Mouse (Mus musculus): Measurements from ENCODE around the gene Tbc1d5.
"Not testable (repeated sequence)": the region's sequence is repeated elsewhere in the genome, so short reads cannot be mapped to it uniquely, and the experiment has no call there.

Gene Tbc1d5

DNA sequence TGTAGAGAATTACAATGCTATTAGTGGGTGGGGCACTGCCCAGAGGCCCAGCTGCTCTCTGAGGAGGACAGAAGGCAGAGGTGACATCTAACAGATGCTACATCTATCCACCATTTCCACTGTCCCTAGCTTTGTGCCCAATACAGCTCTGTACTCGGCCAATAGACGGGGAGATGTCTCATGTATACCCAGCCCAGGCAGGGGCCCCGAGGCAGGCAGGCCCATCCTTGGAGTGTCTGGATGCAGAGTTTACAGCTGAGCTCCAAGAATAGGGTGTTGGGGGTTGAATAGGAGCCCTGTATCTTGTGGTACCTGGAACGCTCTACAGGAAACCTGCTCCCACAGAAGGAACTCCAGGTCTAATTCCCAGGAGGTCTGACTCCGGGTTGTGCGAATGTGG lies 444.4 kb downstream of the Tbc1d5 start:
- no peak for DNase-seq (ENCODE audit: low read depth, low spot score)
- no peaks in the 10 kb centered on the region for H3K36me3 ChIP-seq (ENCODE audit: control insufficient read depth, insufficient read depth, low read length, poor library complexity, severe bottlenecking)
- no peaks in the 10 kb centered on the region for H3K27me3 ChIP-seq (ENCODE audit: control insufficient read depth, insufficient read depth, low read length, poor library complexity, severe bottlenecking)

DNA sequence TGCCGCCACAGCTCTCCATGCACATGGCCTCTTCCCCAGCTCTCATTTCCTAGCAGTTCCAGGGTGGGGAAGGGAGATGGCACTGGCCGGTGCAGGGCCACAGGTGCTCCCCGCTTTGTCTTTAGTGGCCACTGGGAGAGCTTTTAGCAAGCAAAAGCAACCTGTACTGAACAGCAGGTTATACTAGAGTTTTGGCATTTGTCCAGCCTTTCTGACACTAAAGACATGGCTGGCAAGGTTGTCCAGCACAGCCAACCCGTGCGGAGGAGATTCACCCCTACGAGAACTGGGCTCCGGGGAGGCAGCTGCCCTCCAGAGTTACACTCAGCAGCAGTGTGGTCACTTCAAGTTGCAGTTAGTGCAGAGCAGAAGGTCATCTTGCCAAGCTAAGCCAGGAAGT lies 445.8 kb downstream of the Tbc1d5 start:
- no peak for DNase-seq (ENCODE audit: low read depth, low spot score)
- no peaks in the 10 kb centered on the region for H3K27me3 ChIP-seq (ENCODE audit: control insufficient read depth, insufficient read depth, low read length, poor library complexity, severe bottlenecking)
- H3K36me3 ChIP-seq (ENCODE audit: control insufficient read depth, insufficient read depth, low read length, poor library complexity, severe bottlenecking): no peaks in the 10 kb centered on the region

- Histone ChIP-seq H3K36me3 (ENCODE audit: control insufficient read depth, insufficient read depth, low read length, poor library complexity, severe bottlenecking) (no peaks in the 10 kb centered on the region), H3K27me3 (ENCODE audit: control insufficient read depth, insufficient read depth, low read length, poor library complexity, severe bottlenecking) (no peaks in the 10 kb centered on the region)
- DNase-seq (ENCODE audit: low read depth, low spot score): peak; percentile 20
Observed at GRCm38 (mm10) chr17:50731876-50732275, 447.3 kb downstream of the Tbc1d5 start.

DNA sequence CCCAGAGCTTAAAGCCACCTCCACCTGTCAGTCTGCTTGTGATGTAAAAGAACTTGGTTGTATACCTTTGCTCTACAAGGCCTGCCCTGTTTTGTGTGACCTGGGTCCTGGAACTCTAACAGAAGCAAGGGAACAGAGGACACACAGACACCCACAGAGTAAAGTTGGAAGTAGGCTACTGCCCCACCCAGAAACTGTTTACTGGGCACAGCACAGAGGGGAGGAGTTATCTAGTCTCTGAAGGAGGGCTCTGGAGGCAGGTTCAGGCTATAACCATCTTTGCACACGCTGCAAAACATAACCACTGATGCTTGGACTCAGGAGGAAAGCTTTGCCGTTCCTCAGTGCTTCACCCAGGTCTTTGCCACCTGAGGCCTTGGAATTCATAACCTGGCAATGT lies 448.3 kb downstream of the Tbc1d5 start:
- DNase-seq (ENCODE audit: low read depth, low spot score): no peak
- no peaks in the 10 kb centered on the region for H3K27me3 ChIP-seq (ENCODE audit: control insufficient read depth, insufficient read depth, low read length, poor library complexity, severe bottlenecking)

GRCm38 (mm10) chr17:50729577-50729976 lies 449.6 kb downstream of the Tbc1d5 start:
- DNase-seq (ENCODE audit: low read depth, low spot score): peak; percentile 18
- Histone ChIP-seq H3K27me3 (ENCODE audit: control insufficient read depth, insufficient read depth, low read length, poor library complexity, severe bottlenecking) (no peaks in the 10 kb centered on the region), H3K36me3 (ENCODE audit: control insufficient read depth, insufficient read depth, low read length, poor library complexity, severe bottlenecking) (no peaks in the 10 kb centered on the region)

More for the DNA sequence above, 448.3 kb downstream of the Tbc1d5 start:
- H3K36me3 ChIP-seq (ENCODE audit: control insufficient read depth, insufficient read depth, low read length, poor library complexity, severe bottlenecking): no peaks in the 10 kb centered on the region

DNA sequence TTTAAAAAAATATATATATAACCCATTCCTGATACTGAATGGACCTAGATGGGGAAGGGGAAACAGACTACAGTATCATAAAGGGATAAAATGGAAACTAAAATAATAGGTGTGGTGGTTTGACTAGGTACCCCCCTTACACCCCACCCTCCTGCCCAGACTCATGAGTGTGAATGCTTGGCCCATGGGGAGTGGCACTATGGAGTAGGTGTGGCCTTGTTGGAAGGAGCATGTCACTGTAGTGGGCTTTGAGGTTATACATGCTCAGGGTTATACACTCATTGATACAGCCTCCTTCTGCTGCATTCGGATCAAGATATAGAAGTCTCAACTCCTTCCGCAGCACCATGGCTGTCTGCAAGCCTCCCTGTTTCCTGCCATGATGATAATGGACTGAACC lies 450.1 kb downstream of the Tbc1d5 start:
- Histone ChIP-seq H3K27me3 (ENCODE audit: control insufficient read depth, insufficient read depth, low read length, poor library complexity, severe bottlenecking) (no peaks in the 10 kb centered on the region), H3K36me3 (ENCODE audit: control insufficient read depth, insufficient read depth, low read length, poor library complexity, severe bottlenecking) (no peaks in the 10 kb centered on the region)
- DNase-seq (ENCODE audit: low read depth, low spot score): no peak

DNA sequence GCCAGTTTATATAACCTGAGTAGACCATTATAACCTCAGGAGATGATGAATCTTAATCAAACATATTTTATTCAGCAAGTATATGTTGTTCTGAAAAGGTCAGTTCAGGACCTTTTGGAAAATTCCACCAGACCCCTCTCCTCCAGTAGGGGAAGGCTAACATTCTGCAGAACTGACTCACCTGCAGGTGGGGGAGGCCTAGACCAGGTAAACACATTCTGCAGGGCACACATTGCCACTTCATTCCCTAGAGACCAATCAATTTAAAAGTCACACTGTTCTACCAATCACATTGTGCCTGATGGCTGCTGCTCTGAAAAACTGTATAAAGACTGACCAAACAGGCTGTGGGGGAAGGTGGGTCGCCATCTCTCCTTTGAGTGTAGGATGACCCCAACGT lies 452.9 kb downstream of the Tbc1d5 start:
- H3K36me3 ChIP-seq (ENCODE audit: control insufficient read depth, insufficient read depth, low read length, poor library complexity, severe bottlenecking): no peaks in the 10 kb centered on the region
- H3K27me3 ChIP-seq (ENCODE audit: control insufficient read depth, insufficient read depth, low read length, poor library complexity, severe bottlenecking): no peaks in the 10 kb centered on the region
- DNase-seq (ENCODE audit: low read depth, low spot score): no peak

GRCm38 (mm10) chr17:50724376-50724775 lies 454.8 kb downstream of the Tbc1d5 start:
- Histone ChIP-seq H3K27me3 (ENCODE audit: control insufficient read depth, insufficient read depth, low read length, poor library complexity, severe bottlenecking) (no peaks in the 10 kb centered on the region), H3K36me3 (ENCODE audit: control insufficient read depth, insufficient read depth, low read length, poor library complexity, severe bottlenecking) (no peaks in the 10 kb centered on the region)
- no peak for DNase-seq (ENCODE audit: low read depth, low spot score)

- no peaks in the 10 kb centered on the region for H3K36me3 ChIP-seq (ENCODE audit: control insufficient read depth, insufficient read depth, low read length, poor library complexity, severe bottlenecking)
Observed at GRCm38 (mm10) chr17:50717586-50717985, 461.6 kb downstream of the Tbc1d5 start.

DNA sequence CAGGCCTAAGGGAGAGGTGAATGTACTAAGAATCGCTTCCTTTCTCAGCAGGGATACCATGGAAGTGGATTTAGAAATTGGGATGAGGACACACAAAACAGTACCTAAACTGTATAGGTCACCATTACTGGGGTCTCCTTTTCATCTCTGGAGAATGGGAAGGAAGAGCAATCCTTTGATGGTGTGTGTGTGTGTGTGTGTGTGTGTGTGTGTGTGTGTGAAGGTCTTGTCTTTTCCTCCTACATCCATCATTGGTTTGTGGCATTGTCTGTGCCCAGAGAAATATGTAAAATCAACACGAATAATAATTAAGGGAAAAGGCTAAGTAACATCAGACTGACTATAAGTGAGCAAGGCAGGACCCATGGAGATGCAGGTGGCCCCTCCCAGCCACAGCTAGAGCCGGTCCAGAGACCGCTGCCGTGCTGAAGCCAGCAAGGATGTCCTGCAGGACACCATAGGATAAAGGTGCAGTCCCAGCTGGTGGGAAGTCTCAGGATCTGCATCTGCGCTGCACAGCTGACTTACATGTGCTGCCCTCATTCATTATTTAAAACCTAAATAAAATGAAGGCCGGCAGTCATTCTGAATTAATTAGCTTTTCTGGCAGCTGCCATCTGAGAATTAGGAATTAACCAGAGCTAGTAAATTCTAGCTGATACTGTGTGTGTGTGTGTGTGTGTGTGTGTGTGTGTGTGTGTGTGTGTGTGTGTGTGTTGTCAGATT lies 468.5 kb downstream of the Tbc1d5 start:
- Histone ChIP-seq H3K36me3 (ENCODE audit: control insufficient read depth, insufficient read depth, low read length, poor library complexity, severe bottlenecking) (no peaks in the 10 kb centered on the region), H3K27me3 (ENCODE audit: control insufficient read depth, insufficient read depth, low read length, poor library complexity, severe bottlenecking) (no peaks in the 10 kb centered on the region)
- no peak for DNase-seq (ENCODE audit: low read depth, low spot score)

More at GRCm38 (mm10) chr17:50717586-50717985, 461.6 kb downstream of the Tbc1d5 start:
- DNase-seq (ENCODE audit: low read depth, low spot score): no peak
- no peaks in the 10 kb centered on the region for H3K27me3 ChIP-seq (ENCODE audit: control insufficient read depth, insufficient read depth, low read length, poor library complexity, severe bottlenecking)

- H3K36me3 ChIP-seq (ENCODE audit: control insufficient read depth, insufficient read depth, low read length, poor library complexity, severe bottlenecking); H3K27me3 ChIP-seq (ENCODE audit: control insufficient read depth, insufficient read depth, low read length, poor library complexity, severe bottlenecking); DNase-seq (ENCODE audit: low read depth, low spot score): not testable (repeated sequence)
Observed at GRCm38 (mm10) chr17:50698410-50698809, 480.7 kb downstream of the Tbc1d5 start.

DNA sequence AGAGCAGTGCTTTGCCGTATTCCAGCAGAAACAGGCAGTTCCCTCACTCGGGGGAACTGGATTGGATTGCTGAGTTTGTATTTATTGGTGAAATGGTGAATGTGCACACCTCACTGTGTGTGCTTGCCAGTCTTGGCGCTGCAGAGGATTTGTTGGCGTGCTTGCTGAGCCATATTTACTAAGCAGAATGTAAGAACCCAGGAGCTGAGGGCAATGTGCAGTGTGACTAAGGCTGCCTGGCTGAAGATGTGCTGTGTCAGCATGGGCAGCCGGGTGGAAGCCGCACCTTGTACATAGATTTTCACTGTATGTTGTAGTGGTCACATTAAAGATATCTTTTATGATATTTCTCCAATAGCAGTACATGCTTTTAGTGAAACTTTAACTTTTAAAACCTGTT lies 491.0 kb downstream of the Tbc1d5 start:
- H3K36me3 ChIP-seq (ENCODE audit: control insufficient read depth, insufficient read depth, low read length, poor library complexity, severe bottlenecking): peaks cover 10% of the 10 kb centered on the region

GRCm38 (mm10) chr17:50687670-50688069 lies 491.5 kb downstream of the Tbc1d5 start:
- DNase-seq (ENCODE audit: low read depth, low spot score): no peak
- Histone ChIP-seq H3K27me3 (ENCODE audit: control insufficient read depth, insufficient read depth, low read length, poor library complexity, severe bottlenecking) (no peaks in the 10 kb centered on the region), H3K36me3 (ENCODE audit: control insufficient read depth, insufficient read depth, low read length, poor library complexity, severe bottlenecking) (peaks cover 10% of the 10 kb centered on the region)

More for the DNA sequence above, 491.0 kb downstream of the Tbc1d5 start:
- no peak for DNase-seq (ENCODE audit: low read depth, low spot score)
- H3K27me3 ChIP-seq (ENCODE audit: control insufficient read depth, insufficient read depth, low read length, poor library complexity, severe bottlenecking): no peaks in the 10 kb centered on the region

GRCm38 (mm10) chr17:50684960-50685645 lies 494.0 kb downstream of the Tbc1d5 start:
- Histone ChIP-seq H3K27me3 (ENCODE audit: control insufficient read depth, insufficient read depth, low read length, poor library complexity, severe bottlenecking) (no peaks in the 10 kb centered on the region), H3K36me3 (ENCODE audit: control insufficient read depth, insufficient read depth, low read length, poor library complexity, severe bottlenecking) (peaks cover 10% of the 10 kb centered on the region)
- DNase-seq (ENCODE audit: low read depth, low spot score): no peak

All from splenic B cell, adult 2 months (primary cell).